Mouse (Mus musculus): ENCODE results near the gene Hoxd3. TPM values are rescaled to one million over a fixed set of nuclear protein-coding genes. Genes with fewer than 3 reads are reported as not detected.

Gene Hoxd3
- polyA plus RNA-seq, 1 experiment, result 0.09 TPM

DNA sequence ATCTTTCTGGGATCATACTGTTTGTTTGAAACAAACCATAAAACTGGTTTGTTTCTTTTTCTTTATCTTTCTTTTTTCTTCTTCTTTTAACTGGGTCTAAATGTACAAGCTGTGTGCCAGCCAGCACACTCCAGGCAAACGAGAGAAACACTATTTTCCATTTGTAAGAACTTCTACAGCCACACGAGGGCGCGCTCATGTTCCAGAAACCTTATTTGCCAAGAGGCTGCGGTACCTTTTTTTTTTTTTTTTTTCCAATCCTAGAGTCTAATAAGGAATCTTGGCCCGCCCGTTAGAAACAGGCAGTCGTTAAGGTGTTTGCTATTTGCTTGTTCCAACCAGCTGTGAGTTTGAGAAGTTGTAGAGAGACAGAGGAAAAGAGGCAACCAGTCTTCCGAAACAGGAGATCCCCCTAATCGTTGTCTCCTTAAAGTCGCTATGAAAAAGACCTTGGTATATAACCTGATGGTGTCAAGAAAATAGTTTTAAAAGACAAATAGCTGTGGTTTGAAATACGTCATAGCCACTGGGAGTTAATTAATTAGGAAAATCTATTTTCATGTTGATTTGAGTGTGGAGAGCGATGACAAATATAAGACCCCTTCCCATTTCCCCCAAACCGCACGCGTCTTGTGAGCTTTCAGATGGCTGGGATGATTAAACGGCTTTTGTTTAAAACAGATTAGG lies 25.3 kb upstream of the Hoxd3 start:
- H3K4me1 ChIP-seq (ENCODE audit: control insufficient read depth, insufficient read depth, low read length), result no peaks in the 10 kb centered on the region
- WGBS, result 10% methylated on average over 17 of the region's 17 CpGs
- DNase-seq, result no peak
- no peak overlapping the region for H3K4me3 ChIP-seq (replicated peaks; ENCODE audit: extremely low read depth, low read depth, low read length)
- peak; percentile 31; the same call in 1 of the 2 replicates for TF ChIP-seq CTCF (IDR thresholded peaks at IDR 0.05; ENCODE audit: insufficient read depth, low read length)
- no peak for TF ChIP-seq POLR2A (IDR thresholded peaks at IDR 0.05; ENCODE audit: borderline replicate concordance, extremely low read depth, low read depth, low read length)

DNA sequence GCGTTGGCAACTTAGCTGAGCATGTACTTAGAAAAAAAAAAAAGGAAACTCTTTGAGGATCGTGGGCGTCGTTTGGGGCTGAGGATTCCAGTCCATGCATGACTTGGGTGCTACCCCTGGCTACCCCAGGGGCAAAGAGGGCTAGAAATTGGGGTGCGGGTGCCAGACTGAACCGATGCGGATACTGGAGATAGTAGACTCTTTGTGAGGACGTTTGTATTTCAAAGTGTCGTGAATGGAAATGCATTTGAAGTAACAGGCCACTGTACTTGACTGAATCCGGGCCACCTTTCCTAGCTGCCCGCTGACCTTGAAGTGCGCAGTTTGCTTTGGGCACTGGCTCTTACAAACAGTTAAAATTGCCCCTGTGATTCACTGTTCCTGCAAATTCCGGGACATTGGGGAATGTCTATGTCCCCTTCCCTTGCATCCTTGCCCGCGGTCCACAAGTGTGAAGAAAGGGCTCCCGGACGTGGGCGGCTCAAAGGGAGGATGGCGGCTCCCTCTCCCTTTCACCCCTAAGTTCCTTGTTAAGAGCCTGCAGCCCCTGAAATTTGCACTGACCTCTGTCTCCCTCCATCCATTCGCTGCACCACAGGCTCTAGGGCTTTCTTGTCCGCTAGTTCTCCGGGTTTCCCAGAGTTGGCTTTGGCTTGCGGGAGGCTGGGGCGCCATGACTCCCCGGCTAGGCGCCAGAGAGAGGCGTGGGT lies 24.6 kb upstream of the Hoxd3 start:
- no peak for DNase-seq
- Histone ChIP-seq H3K4me1 (ENCODE audit: control insufficient read depth, insufficient read depth, low read length) (no peaks in the 10 kb centered on the region), H3K4me3 (replicated peaks; ENCODE audit: extremely low read depth, low read depth, low read length) (no peak overlapping the region)
- 2% methylated on average over 27 of the region's 27 CpGs for WGBS
- no peak for TF ChIP-seq POLR2A (IDR thresholded peaks at IDR 0.05; ENCODE audit: borderline replicate concordance, extremely low read depth, low read depth, low read length)
- TF ChIP-seq CTCF (IDR thresholded peaks at IDR 0.05; ENCODE audit: insufficient read depth, low read length), result no peak

DNA sequence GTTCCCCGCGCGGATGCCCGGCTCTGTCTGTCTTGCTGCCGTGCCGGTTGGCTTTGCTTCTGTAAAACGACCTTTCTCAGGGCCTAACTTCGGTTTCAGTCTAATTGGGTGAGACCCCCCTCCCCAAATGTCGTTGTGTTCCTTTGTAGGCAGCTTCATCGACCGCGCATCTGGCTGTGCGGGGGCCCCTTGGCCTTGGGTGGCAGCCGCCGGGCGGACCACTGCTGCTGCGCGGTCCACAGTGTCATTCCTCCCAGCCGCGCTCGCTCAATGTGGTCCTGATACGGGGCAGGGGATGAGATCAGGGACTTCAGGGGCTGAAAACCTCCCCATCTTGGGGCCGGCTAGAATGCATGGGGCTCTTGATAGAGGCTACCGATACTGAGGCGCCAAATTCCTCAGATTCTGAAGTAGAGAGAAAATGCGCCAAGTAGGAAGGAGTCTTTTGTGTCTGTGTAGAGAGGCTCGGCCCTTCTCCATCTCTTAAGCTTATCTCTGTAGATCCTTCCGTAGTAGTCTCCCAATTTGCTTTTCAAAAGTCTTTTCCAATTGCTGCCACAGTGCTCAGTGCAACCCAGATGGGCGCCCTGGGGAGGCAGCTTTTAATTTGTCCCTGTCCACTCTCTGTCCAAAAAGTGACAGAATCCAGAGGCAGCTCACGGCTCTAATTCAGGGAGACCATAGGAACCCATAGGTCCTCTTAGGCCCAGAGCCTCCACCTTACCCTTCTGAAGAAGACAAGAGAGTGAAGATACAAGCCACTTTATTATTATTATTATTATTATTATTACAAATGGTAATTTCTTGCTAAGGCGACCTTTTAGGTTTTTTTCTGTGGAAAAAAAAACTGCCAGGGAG lies 23.8 kb upstream of the Hoxd3 start:
- 6% methylated on average over 31 of the region's 31 CpGs for WGBS
- DNase-seq, result no peak
- Histone ChIP-seq H3K4me1 (ENCODE audit: control insufficient read depth, insufficient read depth, low read length) (no peaks in the 10 kb centered on the region), H3K4me3 (replicated peaks; ENCODE audit: extremely low read depth, low read depth, low read length) (no peak overlapping the region)
- TF ChIP-seq POLR2A (IDR thresholded peaks at IDR 0.05; ENCODE audit: borderline replicate concordance, extremely low read depth, low read depth, low read length) (no peak), CTCF (IDR thresholded peaks at IDR 0.05; ENCODE audit: insufficient read depth, low read length) (no peak)

DNA sequence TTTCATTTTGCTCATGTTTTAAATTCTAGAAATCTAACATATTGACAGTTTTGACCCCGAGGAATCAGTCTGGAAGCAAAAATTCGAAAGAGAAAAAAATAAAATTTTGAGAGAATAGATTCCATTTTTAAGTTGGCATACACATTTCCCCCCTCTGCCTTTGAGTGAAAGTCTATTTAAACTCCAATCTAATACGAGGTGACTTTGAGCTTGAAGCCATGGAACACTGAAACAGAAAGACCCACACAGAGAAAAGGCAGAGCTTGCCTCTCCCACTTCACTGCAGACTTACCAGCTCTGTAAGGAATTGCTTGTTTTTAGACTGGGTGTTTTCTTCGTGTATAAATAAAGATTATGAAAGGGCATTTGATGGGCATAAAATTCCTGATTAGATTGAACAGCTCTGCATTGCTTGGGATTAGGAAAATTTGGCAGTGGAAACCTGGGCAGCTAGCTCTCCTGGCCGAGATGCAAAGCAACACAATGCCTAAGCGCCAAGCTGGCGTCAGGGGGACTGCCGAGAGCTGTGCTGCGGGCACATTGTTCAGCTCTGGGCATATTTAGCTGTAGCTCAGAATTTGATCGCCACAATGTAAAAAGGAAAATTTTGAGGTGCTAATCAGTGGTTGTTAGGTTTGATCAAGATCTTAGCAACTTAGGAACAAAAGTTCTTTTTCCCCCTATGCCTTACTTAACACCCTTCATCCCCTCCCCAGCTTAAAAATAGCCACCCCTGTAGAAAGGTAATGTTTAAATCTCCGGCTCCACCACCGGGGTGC lies 22.7 kb upstream of the Hoxd3 start:
- no peaks in the 10 kb centered on the region for H3K4me1 ChIP-seq (ENCODE audit: control insufficient read depth, insufficient read depth, low read length)
- no peak overlapping the region for H3K4me3 ChIP-seq (replicated peaks; ENCODE audit: extremely low read depth, low read depth, low read length)
- TF ChIP-seq CTCF (IDR thresholded peaks at IDR 0.05; ENCODE audit: insufficient read depth, low read length), result no peak
- TF ChIP-seq POLR2A (IDR thresholded peaks at IDR 0.05; ENCODE audit: borderline replicate concordance, extremely low read depth, low read depth, low read length), result no peak
- WGBS, result 8% methylated on average over 12 of the region's 12 CpGs
- DNase-seq, result no peak

DNA sequence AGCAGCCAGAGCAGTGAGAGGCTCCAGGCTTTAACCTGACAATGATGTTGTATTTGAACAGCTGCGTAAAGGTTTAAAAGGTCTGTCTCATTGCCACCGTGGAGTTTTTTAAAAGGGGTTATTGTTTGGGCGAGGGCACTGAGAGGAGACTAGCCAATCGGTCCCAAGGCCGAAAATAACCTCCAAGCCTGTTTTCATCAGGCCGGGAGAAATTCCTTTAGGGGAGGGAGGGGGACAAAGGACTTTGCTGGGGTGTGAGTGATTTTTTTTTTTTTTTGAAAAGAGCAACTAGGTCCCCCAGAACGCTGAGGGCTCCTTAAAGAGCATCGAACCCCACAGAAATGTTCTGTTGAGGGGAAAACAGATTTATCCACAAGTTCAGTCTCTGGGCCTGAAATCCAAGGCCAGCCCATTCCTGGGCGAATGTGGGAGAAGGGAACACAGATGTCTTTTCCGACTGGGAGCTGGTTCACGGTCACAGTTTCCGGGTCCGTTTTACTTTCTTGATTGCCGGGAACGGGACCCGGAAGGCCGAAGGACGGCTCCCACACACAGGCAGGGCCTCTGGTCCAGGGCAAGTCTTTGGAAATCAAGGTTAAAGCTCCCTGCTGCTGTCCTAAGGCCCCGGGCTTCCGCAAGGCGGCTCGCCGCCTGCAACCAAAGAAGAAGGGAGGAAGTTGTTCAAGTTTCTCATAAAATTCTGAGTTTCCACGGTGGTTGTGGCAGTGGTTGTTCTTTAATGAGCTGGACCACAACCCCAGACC lies 22.0 kb upstream of the Hoxd3 start:
- no peak for DNase-seq
- no peak for TF ChIP-seq POLR2A (IDR thresholded peaks at IDR 0.05; ENCODE audit: borderline replicate concordance, extremely low read depth, low read depth, low read length)
- TF ChIP-seq CTCF (IDR thresholded peaks at IDR 0.05; ENCODE audit: insufficient read depth, low read length), result no peak
- Histone ChIP-seq H3K4me1 (ENCODE audit: control insufficient read depth, insufficient read depth, low read length) (no peaks in the 10 kb centered on the region), H3K4me3 (replicated peaks; ENCODE audit: extremely low read depth, low read depth, low read length) (no peak overlapping the region)
- 5% methylated on average over 24 of the region's 24 CpGs for WGBS

DNA sequence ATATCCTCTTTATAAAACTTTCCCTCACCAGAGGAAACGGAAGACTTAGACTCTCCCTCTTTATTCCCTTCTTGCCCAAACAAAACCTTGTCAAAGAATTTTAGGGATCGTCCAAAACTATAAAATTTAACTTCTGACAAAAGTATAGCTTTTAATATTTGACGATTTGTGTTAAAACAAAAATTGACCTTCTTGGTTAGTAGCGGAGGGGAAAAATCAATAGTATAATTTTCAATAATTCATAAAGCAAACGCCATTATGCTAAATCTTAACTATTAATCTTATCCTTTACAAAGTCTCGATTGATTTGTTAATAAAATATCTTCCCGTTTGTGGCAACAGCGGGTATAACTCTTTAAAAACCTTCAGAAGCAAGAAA lies 21.4 kb upstream of the Hoxd3 start:
- WGBS, result 14% methylated on average over 8 of the region's 8 CpGs
- TF ChIP-seq CTCF (IDR thresholded peaks at IDR 0.05; ENCODE audit: insufficient read depth, low read length), result no peak
- TF ChIP-seq POLR2A (IDR thresholded peaks at IDR 0.05; ENCODE audit: borderline replicate concordance, extremely low read depth, low read depth, low read length), result no peak
- no peaks in the 10 kb centered on the region for H3K4me1 ChIP-seq (ENCODE audit: control insufficient read depth, insufficient read depth, low read length)

DNA sequence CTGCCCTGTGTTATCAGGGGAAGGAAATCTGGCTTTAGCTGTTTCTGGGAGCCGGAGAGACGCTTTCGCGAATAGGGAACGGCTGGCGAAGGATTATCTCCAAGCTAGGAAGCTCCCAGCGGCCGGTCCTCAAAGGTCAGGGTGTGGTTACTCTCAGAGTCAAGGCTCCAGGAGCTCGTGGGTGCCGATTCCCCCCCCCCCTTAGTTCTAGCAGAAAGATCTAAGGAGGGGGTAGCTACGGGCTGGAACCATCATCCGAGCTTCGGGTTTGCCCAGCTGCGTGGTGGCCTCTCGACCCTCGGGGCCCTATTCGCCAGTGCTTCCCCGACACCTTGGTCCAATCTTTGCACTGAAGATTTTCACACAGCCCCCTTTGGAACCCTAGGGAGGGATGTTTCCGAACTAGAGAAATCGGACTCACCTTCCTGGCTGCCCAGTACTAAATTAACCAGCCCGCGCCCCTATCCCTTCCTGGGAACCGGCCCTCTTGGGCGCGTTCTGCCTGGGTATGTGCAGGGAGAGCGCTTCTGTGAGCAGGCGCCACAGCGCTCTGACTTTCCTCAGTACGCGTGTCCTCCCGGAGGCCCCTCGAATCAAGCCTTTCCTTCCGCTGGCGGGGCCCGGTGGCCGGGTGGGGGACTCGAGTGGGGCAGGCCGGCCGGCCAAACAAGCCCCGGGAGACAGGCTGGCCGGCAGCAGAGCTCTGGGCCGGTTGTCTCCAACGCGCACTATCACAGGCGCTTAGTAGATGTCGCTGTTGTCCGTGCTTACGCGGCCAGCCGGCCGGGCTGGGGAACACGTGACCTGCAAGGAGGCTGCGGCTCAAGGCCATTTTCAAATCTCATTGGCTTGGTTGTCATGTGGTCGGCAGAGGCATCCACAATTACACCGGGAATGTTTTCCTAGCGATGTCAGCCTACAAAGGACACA lies 20.4 kb upstream of the Hoxd3 start, which contains the start of gene Hoxd10:
Gene Hoxd10 (plus strand): TSS at position 903 of the 930 bp plus-strand sequence.
- DNase-seq, result no peak
- no peaks in the 10 kb centered on the region for H3K4me1 ChIP-seq (ENCODE audit: control insufficient read depth, insufficient read depth, low read length)
- no peak for TF ChIP-seq POLR2A (IDR thresholded peaks at IDR 0.05; ENCODE audit: borderline replicate concordance, extremely low read depth, low read depth, low read length)
- no peak for TF ChIP-seq CTCF (IDR thresholded peaks at IDR 0.05; ENCODE audit: insufficient read depth, low read length)
- 4% methylated on average over 56 of the region's 56 CpGs for WGBS
- H3K4me3 ChIP-seq (replicated peaks; ENCODE audit: extremely low read depth, low read depth, low read length), result no peak within 1 kb of the TSS

More for the DNA sequence above, 21.4 kb upstream of the Hoxd3 start:
- DNase-seq, result no peak
- H3K4me3 ChIP-seq (replicated peaks; ENCODE audit: extremely low read depth, low read depth, low read length), result no peak overlapping the region

Data from lung, adult 2 months (tissue).